Mouse (Mus musculus) bone marrow, adult 2 months (tissue): ENCODE measurements around the gene Gm12800.
"Not testable (repeated sequence)": the region's sequence is repeated elsewhere in the genome, so short reads cannot be mapped to it uniquely, and the experiment has no call there.

ENCODE experiments used
- CTCF ChIP-seq: fragments of 200-500 bp; IDR thresholded peaks from 2 replicates; pipeline ENCODE4 v1.5.1; 2011; ENCODE audit warnings: low read length, control low read depth; ENCODE audit not compliant: control insufficient read depth, insufficient read depth
- POLR2A ChIP-seq: fragments of 200-500 bp; IDR thresholded peaks from 2 replicates; pipeline ENCODE4 v1.6.1; 2011; ENCODE audit warnings: low read depth, mild to moderate bottlenecking, control low read depth, low read length, borderline replicate concordance; ENCODE audit not compliant: control insufficient read depth

GRCm38 (mm10) chr4:101875687-101876086 lies 33.2 kb upstream of the Gm12800 start:
- not testable (repeated sequence) for TF ChIP-seq CTCF, POLR2A
